Mouse (Mus musculus) CH12.LX (cell line): Measurements from ENCODE around the gene Rpl5. TPM values are rescaled to one million over a fixed set of nuclear protein-coding genes. Genes with fewer than 3 reads are reported as not detected.

ENCODE experiments used
- DNase-seq: peaks from one replicate; pipeline ENCODE4 v3.0.0-alpha.2; 2013; ENCODE audit errors: extremely low read depth
- H3K27ac ChIP-seq: 2 replicates; pipeline ENCODE4 v1.5.1; 2012; ENCODE audit warnings: low read depth, mild to moderate bottlenecking, control low read depth, moderate library complexity; ENCODE audit not compliant: insufficient read depth
- H3K27me3 ChIP-seq: replicated peaks from 2 replicates; pipeline ENCODE3; 2012; ENCODE audit warnings: inconsistent platforms
- H3K36me3 ChIP-seq, 2 experiments: replicated peaks in 1 of 2; 2 replicates each; pipeline versions ENCODE3 to v1.6.1; 2012; ENCODE audit warnings: inconsistent platforms in 1 of 2, low read length in 1 of 2, mild to moderate bottlenecking in 1 of 2, mixed read lengths in 1 of 2, moderate library complexity in 1 of 2; ENCODE audit not compliant: control insufficient read depth in 1 of 2, insufficient read depth in 1 of 2
- H3K4me1 ChIP-seq, 2 experiments: 2 replicates each; pipeline ENCODE4 v1.6.1; 2012; ENCODE audit warnings: inconsistent platforms in 1 of 2, moderate library complexity in 1 of 2; ENCODE audit not compliant: insufficient read depth in 2 of 2, control insufficient read depth in 1 of 2
- H3K4me2 ChIP-seq: 2 replicates; pipeline ENCODE4 v1.6.1; 2012; ENCODE audit warnings: low read depth, mild to moderate bottlenecking, control low read depth; ENCODE audit not compliant: poor library complexity, insufficient read depth, severe bottlenecking
- H3K4me3 ChIP-seq, 3 experiments: fragments of 150-350 bp in 1 of 3; sonication (generic) in 1 of 3; replicated peaks in 1 of 3; 2 replicates each; pipeline versions ENCODE3 to v1.5.1; 2011 to 2012; ENCODE audit warnings: low read depth in 2 of 3, low read length in 2 of 3, mild to moderate bottlenecking in 2 of 3, moderate library complexity in 2 of 3, control low read depth in 1 of 3, improper control_type of control experiment in 1 of 3, inconsistent platforms in 1 of 3, mixed read lengths in 1 of 3; ENCODE audit not compliant: poor library complexity in 1 of 3
- H3K79me2 ChIP-seq: replicated peaks from 2 replicates; pipeline ENCODE4 v1.6.1; 2012; ENCODE audit warnings: mild to moderate bottlenecking, moderate library complexity; ENCODE audit not compliant: control insufficient read depth, poor library complexity, insufficient read depth, severe bottlenecking; ENCODE audit errors: extremely low read depth
- H3K9ac ChIP-seq: 2 replicates; pipeline ENCODE4 v1.6.1; 2012; ENCODE audit warnings: low read depth, mild to moderate bottlenecking, control low read depth, moderate library complexity; ENCODE audit not compliant: insufficient read depth
- H3K9me3 ChIP-seq: replicated peaks from 2 replicates; pipeline ENCODE3; 2012; ENCODE audit warnings: low read length, inconsistent platforms, mixed read lengths
- BHLHE40 ChIP-seq: IDR thresholded peaks from 2 replicates; pipeline ENCODE4 v1.6.1; 2011; ENCODE audit warnings: mild to moderate bottlenecking, low read depth, low read length, improper control_type of control experiment
- CHD1 ChIP-seq: IDR thresholded peaks from 2 replicates; pipeline ENCODE4 v1.6.1; 2012; ENCODE audit warnings: low read depth, low read length, improper control_type of control experiment, inconsistent platforms
- CHD2 ChIP-seq: IDR thresholded peaks from 2 replicates; pipeline ENCODE4 v1.6.1; 2011; ENCODE audit warnings: low read length, improper control_type of control experiment
- E2F4 ChIP-seq: IDR thresholded peaks from 2 replicates; pipeline ENCODE4 v1.6.1; 2011; ENCODE audit warnings: low read depth, low read length, improper control_type of control experiment; ENCODE audit not compliant: insufficient replicate concordance
- ELF1 ChIP-seq: IDR thresholded peaks from 2 replicates; pipeline ENCODE4 v1.6.1; 2014; ENCODE audit warnings: low read depth, mild to moderate bottlenecking, inconsistent platforms, low read length, improper control_type of control experiment
- EP300 ChIP-seq: IDR thresholded peaks from 2 replicates; pipeline ENCODE4 v1.6.1; 2011; ENCODE audit warnings: low read length, improper control_type of control experiment
- ETS1 ChIP-seq: conservative IDR thresholded peaks from 2 replicates; pipeline ENCODE4 v1.6.1; 2012; ENCODE audit warnings: low read depth, mild to moderate bottlenecking, inconsistent platforms, low read length, improper control_type of control experiment, moderate library complexity
- GABPA ChIP-seq: IDR thresholded peaks from 2 replicates; pipeline ENCODE4 v1.6.1; 2012; ENCODE audit warnings: low read depth, low read length, improper control_type of control experiment, inconsistent platforms; ENCODE audit not compliant: insufficient replicate concordance
- HCFC1 ChIP-seq: IDR thresholded peaks from 2 replicates; pipeline ENCODE4 v1.6.1; 2012; ENCODE audit warnings: low read depth, mild to moderate bottlenecking, inconsistent platforms, low read length, improper control_type of control experiment
- IRF4 ChIP-seq: IDR thresholded peaks from 2 replicates; pipeline ENCODE4 v1.6.1; 2014; ENCODE audit warnings: low read depth, mild to moderate bottlenecking, inconsistent platforms, low read length, improper control_type of control experiment
- JUND ChIP-seq: conservative IDR thresholded peaks from 2 replicates; pipeline ENCODE4 v1.6.1; 2011; ENCODE audit warnings: low read depth, low read length, improper control_type of control experiment
- KAT2A ChIP-seq: IDR thresholded peaks from 2 replicates; pipeline ENCODE4 v1.6.1; 2012; ENCODE audit warnings: low read length, improper control_type of control experiment, inconsistent platforms; ENCODE audit not compliant: insufficient replicate concordance
- MAFK ChIP-seq: IDR thresholded peaks from 2 replicates; pipeline ENCODE4 v1.6.1; 2011; ENCODE audit warnings: low read length, improper control_type of control experiment; ENCODE audit not compliant: insufficient replicate concordance
- MAX ChIP-seq: IDR thresholded peaks from 2 replicates; pipeline ENCODE4 v1.6.1; 2011; ENCODE audit warnings: low read length, improper control_type of control experiment
- MAZ ChIP-seq: IDR thresholded peaks from 2 replicates; pipeline ENCODE4 v1.6.1; 2012; ENCODE audit warnings: low read depth, mild to moderate bottlenecking, inconsistent platforms, low read length, improper control_type of control experiment, moderate library complexity
- MXI1 ChIP-seq: IDR thresholded peaks from 2 replicates; pipeline ENCODE4 v1.6.1; 2011; ENCODE audit warnings: mild to moderate bottlenecking, low read depth, low read length, improper control_type of control experiment
- MYC ChIP-seq: IDR thresholded peaks from 2 replicates; pipeline ENCODE4 v1.6.1; 2011; ENCODE audit warnings: low read depth, mild to moderate bottlenecking, improper control_type of control experiment, low read length
- NRF1 ChIP-seq: IDR thresholded peaks from 2 replicates; pipeline ENCODE4 v1.6.1; 2014; ENCODE audit warnings: low read depth, mild to moderate bottlenecking, inconsistent platforms, low read length, improper control_type of control experiment, moderate library complexity
- PAX5 ChIP-seq: IDR thresholded peaks from 2 replicates; pipeline ENCODE4 v1.6.1; 2012; ENCODE audit warnings: low read length, inconsistent platforms, mixed read lengths
- POLR2A ChIP-seq: IDR thresholded peaks from 2 replicates; pipeline ENCODE4 v1.6.1; 2011; ENCODE audit warnings: low read depth, mild to moderate bottlenecking, improper control_type of control experiment, low read length
- POLR2AphosphoS2 ChIP-seq: IDR thresholded peaks from 2 replicates; pipeline ENCODE4 v1.6.1; 2011; ENCODE audit warnings: low read depth, low read length, improper control_type of control experiment
- RAD21 ChIP-seq: IDR thresholded peaks from 2 replicates; pipeline ENCODE4 v1.6.1; 2011; ENCODE audit warnings: low read depth, mild to moderate bottlenecking, low read length, improper control_type of control experiment, moderate library complexity
- RCOR1 ChIP-seq: conservative IDR thresholded peaks from 2 replicates; pipeline ENCODE4 v1.6.1; 2012; ENCODE audit warnings: low read depth, mild to moderate bottlenecking, inconsistent platforms, low read length, improper control_type of control experiment
- SIN3A ChIP-seq: IDR thresholded peaks from 2 replicates; pipeline ENCODE4 v1.6.1; 2012; ENCODE audit warnings: low read length, improper control_type of control experiment, inconsistent platforms
- SMC3 ChIP-seq: IDR thresholded peaks from 2 replicates; pipeline ENCODE4 v1.6.1; 2011; ENCODE audit warnings: low read depth, low read length, improper control_type of control experiment
- TBP ChIP-seq: conservative IDR thresholded peaks from 2 replicates; pipeline ENCODE4 v1.6.1; 2011; ENCODE audit warnings: low read depth, low read length, improper control_type of control experiment
- TCF12 ChIP-seq: IDR thresholded peaks from 2 replicates; pipeline ENCODE4 v1.6.1; 2014; ENCODE audit warnings: low read depth, mild to moderate bottlenecking, inconsistent platforms, low read length, improper control_type of control experiment
- UBTF ChIP-seq: IDR thresholded peaks from 2 replicates; pipeline ENCODE4 v1.6.1; 2012; ENCODE audit warnings: low read depth, mild to moderate bottlenecking, inconsistent platforms, low read length, improper control_type of control experiment, moderate library complexity
- USF1 ChIP-seq: IDR thresholded peaks from 2 replicates; pipeline ENCODE4 v1.6.1; 2014; ENCODE audit warnings: low read depth, mild to moderate bottlenecking, inconsistent platforms, low read length, improper control_type of control experiment
- USF2 ChIP-seq: conservative IDR thresholded peaks from 2 replicates; pipeline ENCODE4 v1.6.1; 2011; ENCODE audit warnings: low read depth, low read length, improper control_type of control experiment
- ZC3H11A ChIP-seq: IDR thresholded peaks from 2 replicates; pipeline ENCODE4 v1.6.1; 2012; ENCODE audit warnings: low read depth, mild to moderate bottlenecking, inconsistent platforms, low read length, improper control_type of control experiment
- ZKSCAN1 ChIP-seq: IDR thresholded peaks from 2 replicates; pipeline ENCODE4 v1.6.1; 2012; ENCODE audit warnings: low read depth, inconsistent platforms, low read length, improper control_type of control experiment, borderline replicate concordance
- ZMIZ1 ChIP-seq: IDR thresholded peaks from 2 replicates; pipeline ENCODE4 v1.6.1; 2012; ENCODE audit warnings: low read depth, mild to moderate bottlenecking, inconsistent platforms, low read length, improper control_type of control experiment
- ZNF384 ChIP-seq: IDR thresholded peaks from 2 replicates; pipeline ENCODE4 v1.6.1; 2012; ENCODE audit warnings: low read depth, low read length, improper control_type of control experiment, inconsistent platforms
- dilution Hi-C: fragments of 300-500 bp; cut with MboI; formaldehyde crosslinking; loops from 2 replicates; pipeline ENCODE4 v1.14.3; 2020; ENCODE audit warnings: low sequenced_read_pairs; ENCODE audit not compliant: extremely low pct_unique_long_range_greater_than_20kb, extremely low pct_ligation_motif_present
- in situ Hi-C: fragments of 300-500 bp; cut with MboI; formaldehyde crosslinking; loops from 3 replicates; pipeline ENCODE4 v1.14.3; 2019; ENCODE audit warnings: low sequenced_read_pairs, low pct_ligation_motif_present, low pct_unique_long_range_greater_than_20kb, mixed read lengths
- polyA plus RNA-seq: library from polyadenylated mRNA; unstranded; fragments of >175 nt; gene quantifications from 2 replicates; pipeline ENCODE4 v1.2.1, GENCODE M21; 2012; ENCODE audit warnings: low read depth; ENCODE audit not compliant: insufficient read length
- total RNA-seq, 2 experiments: library from RNA; depleted of rRNA; stranded (reverse); fragments of 300-350 nt in 1 of 2; fragments of >200 nt in 1 of 2; gene quantifications; 2 replicates each; pipeline ENCODE4 v1.2.3; 2012 to 2014

The Rpl5 gene
- total and polyA plus RNA-seq, 3 experiments: 116 to 728 (median 368) TPM

GRCm38 (mm10) chr5:107855546-107855945 is 44.8 kb upstream of the Rpl5 start:
- Histone ChIP-seq H3K27me3 (no peaks in the 10 kb centered on the region), H3K4me2 (no peak overlapping the region), H3K9ac (no peak overlapping the region), H3K4me1 (peaks cover 0 to 9% of the 10 kb centered on the region in 2 experiments; a peak in 2 of 4 replicates), H3K79me2 (no peaks in the 10 kb centered on the region; the same call in 1 of the 2 replicates), H3K27ac (no peak overlapping the region), H3K4me3 (no peak overlapping the region), H3K9me3 (no peaks in the 10 kb centered on the region), H3K36me3 (no peaks in the 10 kb centered on the region)
- in situ Hi-C loops: no loop called here
- no peak for TF ChIP-seq BHLHE40
- no peak for TF ChIP-seq USF2
- TF ChIP-seq POLR2A: no peak
- no peak for TF ChIP-seq UBTF
- TF ChIP-seq CHD2: no peak
- TF ChIP-seq JUND: no peak
- TF ChIP-seq USF1: no peak
- dilution Hi-C loops: no loop called here
- no peak for DNase-seq

- H3K4me3 ChIP-seq: no peak overlapping the region
- H3K79me2 ChIP-seq: no peaks in the 10 kb centered on the region; the same call in 1 of the 2 replicates
- no peak overlapping the region for H3K4me2 ChIP-seq
- H3K4me1 ChIP-seq: peaks cover 0 to 4% of the 10 kb centered on the region in 2 experiments; a peak in 2 of 4 replicates
- H3K27me3 ChIP-seq: no peaks in the 10 kb centered on the region
- dilution Hi-C loops: no loop called here
- no peak overlapping the region for H3K9ac ChIP-seq
- in situ Hi-C loops: no loop called here
- no peaks in the 10 kb centered on the region for H3K9me3 ChIP-seq
- peaks cover 0 to 2% of the 10 kb centered on the region in 2 experiments for H3K36me3 ChIP-seq
- H3K27ac ChIP-seq: no peak overlapping the region
- DNase-seq: no peak
- TF ChIP-seq E2F4 (no peak), IRF4 (no peak), KAT2A (no peak), EP300 (no peak), RCOR1 (no peak), NRF1 (no peak), POLR2A (no peak), JUND (no peak), ZKSCAN1 (no peak), TCF12 (no peak), PAX5 (no peak), ZC3H11A (no peak), BHLHE40 (peak; percentile 55), HCFC1 (no peak), ETS1 (no peak), MXI1 (no peak), MAZ (no peak), ZNF384 (peak; percentile 62), CHD1 (no peak), ELF1 (no peak), MAX (peak; percentile 62; the same call in 1 of the 2 replicates), POLR2AphosphoS2 (no peak), GABPA (no peak), TBP (no peak), RAD21 (peak; percentile 44), MYC (0 out of 2 replicates have a peak, but pooled peaks have one; percentile 46), SMC3 (peak; percentile 36), SIN3A (no peak), MAFK (no peak), ZMIZ1 (no peak), USF2 (no peak)
Observed at GRCm38 (mm10) chr5:107858963-107859362, 41.3 kb upstream of the Rpl5 start.
